Mouse (Mus musculus) cerebral cortex, adult 2 months (tissue): ENCODE results near the gene Gm45713.

Source experiments
- WGBS: fragments of 180-500 bp; shearing (Covaris S2); methylation state at CpG from one replicate; pipeline ENCODE4 v1.1.7; 2018; 5-methylcytosine and 5-hydroxymethylcytosine counted together

Gene Gm45713

DNA sequence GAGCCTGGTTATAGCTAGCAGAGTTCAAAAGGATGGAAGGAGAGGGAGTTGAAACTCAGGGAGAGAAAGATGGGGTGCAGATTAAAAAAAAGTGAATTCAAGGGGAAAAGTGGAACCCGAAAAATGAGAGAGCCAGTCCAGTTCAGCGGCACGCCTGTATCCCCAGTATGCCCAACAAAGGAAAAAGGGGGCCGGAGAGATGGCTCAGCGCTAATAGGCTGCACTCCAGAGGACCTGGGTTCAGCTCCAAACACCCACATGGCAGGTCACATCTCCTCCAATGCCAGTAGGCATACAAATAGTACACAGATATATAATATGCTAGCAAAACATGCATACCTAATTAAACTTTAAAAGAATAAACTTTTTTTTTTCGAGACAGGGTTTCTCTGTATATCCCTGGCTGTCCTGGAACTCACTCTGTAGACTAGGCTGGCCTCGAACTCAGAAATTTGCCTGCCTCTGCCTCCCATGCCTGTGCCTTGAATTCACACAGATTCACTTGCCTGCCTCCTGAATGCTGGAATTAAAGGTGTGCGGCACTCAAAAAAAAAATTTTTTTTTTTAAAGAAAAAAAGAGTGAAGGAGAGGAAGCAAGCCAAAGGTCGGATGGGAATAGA lies 27.1 kb upstream of the Gm45713 start:
- WGBS = 65% methylated on average over 9 of the region's 9 CpGs

DNA sequence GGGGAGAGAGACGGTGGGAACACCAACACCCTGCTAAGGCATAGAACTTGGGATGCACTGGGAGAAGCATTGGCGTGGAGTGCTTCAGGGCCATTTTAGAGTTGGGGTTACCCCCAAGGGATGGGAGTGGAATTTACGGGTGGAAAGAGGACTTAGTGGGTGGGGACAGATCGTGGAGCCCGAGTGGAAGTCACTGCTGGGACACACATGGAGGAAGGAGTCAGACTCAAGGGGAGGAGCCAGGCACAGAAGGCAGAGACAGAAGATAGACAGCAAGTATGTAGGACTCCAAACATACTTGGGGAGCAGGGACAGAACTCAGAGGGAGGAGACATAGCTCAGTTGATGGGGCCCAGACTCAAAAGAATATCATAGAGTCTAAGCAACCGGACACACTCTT lies 26.5 kb upstream of the Gm45713 start:
- 14% methylated on average over 6 of the region's 6 CpGs for WGBS

GRCm38 (mm10) chr7:45161612-45162473 lies 25.8 kb upstream of the Gm45713 start:
- 3% methylated on average over 35 of the region's 35 CpGs for WGBS

DNA sequence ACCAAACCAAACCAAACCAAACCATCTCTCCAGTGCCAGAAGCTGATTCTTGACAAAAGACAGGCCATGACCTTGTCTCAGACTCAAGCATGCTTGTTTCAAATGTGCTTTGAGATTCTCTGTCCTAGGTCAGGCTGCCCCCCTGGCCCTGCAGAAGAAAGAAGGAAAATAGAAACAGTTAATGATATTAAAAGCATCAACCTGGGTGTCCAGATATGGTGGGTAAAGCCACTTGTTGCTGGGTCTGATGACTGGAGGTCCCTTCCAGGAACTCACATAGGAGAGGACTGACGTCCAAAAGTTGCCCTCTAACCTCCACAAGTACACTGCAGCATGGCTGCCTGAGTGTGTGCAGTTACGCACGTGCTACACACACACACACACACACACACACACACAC lies 24.8 kb upstream of the Gm45713 start:
- WGBS = 90% methylated on average over 3 of the region's 3 CpGs

DNA sequence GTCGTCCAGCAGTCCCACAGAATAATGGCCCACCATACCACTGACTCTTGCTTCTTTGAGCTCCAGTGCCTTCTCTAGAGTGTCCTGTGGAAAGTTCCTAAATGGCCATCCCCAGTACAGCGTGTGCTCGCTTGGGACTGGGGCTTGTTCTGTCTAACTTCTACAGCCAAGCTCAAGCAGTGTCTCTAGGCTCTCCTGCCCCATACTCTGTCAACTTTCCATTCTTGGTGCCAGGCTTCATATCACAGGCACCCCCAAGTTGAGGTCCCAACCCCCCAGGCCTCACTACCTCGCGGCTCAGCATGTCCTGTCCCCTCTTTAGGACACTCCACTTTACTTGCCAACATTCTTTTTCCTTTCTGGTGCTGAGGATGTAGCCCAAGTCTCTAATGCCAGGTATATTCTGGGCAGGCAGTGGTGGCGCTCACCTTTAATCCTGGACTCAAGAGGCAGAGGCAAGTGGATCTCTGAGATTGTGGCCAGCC lies 24.3 kb upstream of the Gm45713 start:
- WGBS = 96% methylated on average over 6 of the region's 6 CpGs

DNA sequence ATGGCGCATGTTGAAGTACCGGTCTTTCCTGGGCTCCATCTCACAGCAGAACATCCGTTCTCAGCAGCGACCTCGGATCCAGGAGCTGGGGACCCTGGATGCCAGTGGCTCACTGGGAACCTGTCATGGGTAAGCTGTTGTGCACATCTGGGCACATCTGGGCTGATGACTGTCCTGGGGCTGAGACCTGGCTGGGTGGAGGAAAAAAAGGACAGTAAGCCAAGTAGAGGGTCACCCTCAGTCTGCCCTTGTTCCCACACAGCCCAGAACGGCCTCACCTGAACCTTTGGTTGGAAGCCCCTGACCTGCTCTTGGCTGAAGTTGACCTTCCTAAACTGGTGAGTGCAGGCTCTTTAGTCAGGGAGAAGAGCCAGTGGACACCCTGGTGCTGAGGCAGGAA lies 23.0 kb upstream of the Gm45713 start:
- 95% methylated on average over 6 of the region's 6 CpGs for WGBS

- 56% methylated on average over 14 of the region's 14 CpGs for whole genome bisulfite sequencing
Measured at GRCm38 (mm10) chr7:45157459-45157858, 21.4 kb upstream of the Gm45713 start.

DNA sequence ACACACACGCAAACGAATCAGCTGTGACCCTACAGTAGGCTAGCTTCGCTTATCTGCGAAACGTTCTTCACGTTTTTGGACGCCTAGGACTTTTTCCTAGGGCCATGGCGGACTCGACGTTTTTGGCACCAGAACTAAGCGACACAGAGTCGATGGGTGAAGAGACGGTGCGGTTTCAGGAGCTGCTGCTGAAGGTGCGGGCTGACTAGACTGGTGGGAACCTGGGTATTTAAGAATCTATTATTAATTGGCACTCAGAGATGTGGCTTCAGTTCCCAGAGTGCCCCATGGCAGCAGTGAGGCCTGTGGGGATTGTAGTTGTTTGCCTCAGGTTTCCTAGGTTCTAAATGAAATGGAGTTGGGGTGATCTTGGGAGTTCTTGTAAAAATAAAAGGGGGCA lies 20.2 kb upstream of the Gm45713 start:
- 93% methylated on average over 15 of the region's 15 CpGs for WGBS

DNA sequence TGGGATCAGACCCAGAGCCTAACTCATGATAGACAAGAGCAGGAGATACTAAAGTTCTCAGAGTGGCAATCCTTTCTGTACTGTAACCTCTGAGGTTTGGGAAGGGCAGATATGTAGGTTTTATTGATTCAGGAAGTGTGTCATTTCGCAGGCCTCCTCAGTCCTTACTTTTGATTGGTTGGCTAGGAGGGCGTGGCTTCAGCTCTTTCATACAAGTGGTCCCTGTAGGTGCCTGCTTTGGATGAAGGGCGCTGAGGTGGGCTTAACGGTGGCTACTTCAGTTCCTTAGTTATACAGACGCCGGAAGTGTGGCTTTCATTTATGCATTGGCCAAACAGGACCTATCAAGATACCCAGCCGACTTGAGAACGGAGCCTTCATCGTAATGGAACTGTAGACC lies 19.6 kb upstream of the Gm45713 start:
- WGBS = 85% methylated on average over 9 of the region's 9 CpGs

DNA sequence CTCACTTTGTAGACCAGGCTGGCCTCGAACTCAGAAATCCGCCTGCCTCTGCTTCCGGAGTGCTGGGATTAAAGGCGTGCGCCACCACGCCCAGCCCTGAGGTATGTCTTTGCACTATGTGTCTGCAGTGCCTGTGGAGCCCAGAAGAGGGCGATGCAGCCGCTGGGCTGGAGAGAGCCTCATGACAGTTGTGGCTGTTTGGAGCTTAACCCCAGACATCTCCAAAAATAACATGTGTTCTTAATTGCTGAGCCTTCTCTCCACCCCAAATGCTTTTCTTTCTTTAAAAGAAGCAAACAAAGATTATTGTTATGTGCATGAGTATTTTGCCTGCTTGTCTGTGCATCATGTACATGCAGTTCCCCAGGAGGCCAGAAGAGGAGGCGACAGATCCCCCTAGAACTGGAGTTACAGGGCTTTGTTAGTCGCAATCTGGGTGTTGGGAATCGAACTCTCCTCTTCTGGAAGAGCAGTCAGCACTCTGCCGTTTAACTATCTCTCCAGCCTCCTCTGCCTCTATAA lies 19.0 kb upstream of the Gm45713 start:
- 73% methylated on average over 12 of the region's 12 CpGs for WGBS

DNA sequence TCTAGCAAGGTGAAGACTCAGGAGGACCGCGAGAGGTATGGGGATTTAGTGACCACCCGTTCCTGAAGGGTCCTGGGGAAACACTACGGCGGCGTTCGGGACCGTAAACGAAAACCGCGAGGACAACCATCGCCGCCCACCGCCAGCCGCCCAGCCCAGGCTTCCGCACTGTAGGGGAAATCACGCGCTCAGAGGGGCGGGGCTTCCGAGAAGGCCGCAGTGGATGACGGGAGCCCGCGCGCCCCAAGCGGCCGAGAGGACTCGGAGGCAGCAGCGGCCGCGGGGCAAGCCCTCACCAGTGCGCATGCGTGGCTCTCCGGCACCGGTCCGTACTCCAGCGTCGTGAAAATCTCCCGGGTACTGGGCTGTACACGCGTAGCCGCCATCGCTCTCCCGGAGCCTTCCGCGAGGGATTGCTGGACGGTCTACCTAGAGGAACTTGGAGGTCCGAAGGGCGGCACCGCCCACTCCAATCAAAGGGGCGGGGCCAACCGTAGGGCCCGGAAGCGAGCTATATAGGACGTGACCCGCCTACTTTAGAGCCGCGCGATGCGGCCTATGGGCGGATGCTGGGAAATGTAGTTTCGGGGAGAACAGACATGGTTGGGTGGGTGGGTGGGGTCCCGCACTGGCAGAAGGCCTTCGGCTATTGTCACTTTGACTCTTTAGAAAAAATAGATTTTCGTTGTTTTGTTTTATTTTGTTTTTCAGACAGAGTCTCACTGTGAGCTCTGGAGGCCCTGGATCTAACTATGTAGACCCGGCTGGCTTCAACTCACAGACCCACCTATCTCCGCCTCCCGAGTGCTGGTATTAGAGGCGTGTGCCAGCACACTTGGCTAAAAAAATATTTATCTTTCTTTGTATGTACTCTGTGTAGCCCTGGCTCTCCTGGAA lies 18.3 kb upstream of the Gm45713 start, which contains the start of the genes Pih1d1 and Aldh16a1:
Gene Pih1d1, plus strand, starts transcription at position 208 of the 897 bp plus-strand sequence.
Gene Aldh16a1, minus strand, starts transcription at position 489 of the 897 bp plus-strand sequence.
- WGBS = 3% methylated on average over 69 of the region's 69 CpGs

- 1% methylated on average over 5 of the region's 5 CpGs for WGBS
Measured at GRCm38 (mm10) chr7:45153586-45153985, 17.6 kb upstream of the Gm45713 start.

DNA sequence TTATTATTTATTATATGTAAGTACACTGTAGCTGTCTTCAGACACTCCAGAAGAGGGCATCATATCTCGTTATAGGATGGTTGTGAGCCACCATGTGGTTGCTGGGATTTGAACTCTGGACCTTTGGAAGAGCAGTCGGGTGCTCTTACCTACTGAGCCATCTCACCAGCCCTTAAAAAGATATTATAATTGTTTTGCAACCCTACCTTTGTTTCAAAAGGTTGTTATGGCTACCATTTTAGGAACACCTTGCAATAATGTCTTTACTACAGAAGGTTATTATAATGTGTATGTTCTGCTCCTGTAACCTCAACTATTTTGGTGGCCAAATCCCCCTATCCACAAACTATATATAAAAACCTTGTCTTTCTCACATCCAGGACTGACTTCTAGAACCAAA lies 17.0 kb upstream of the Gm45713 start:
- WGBS = 91% methylated on average over 2 of the region's 2 CpGs

DNA sequence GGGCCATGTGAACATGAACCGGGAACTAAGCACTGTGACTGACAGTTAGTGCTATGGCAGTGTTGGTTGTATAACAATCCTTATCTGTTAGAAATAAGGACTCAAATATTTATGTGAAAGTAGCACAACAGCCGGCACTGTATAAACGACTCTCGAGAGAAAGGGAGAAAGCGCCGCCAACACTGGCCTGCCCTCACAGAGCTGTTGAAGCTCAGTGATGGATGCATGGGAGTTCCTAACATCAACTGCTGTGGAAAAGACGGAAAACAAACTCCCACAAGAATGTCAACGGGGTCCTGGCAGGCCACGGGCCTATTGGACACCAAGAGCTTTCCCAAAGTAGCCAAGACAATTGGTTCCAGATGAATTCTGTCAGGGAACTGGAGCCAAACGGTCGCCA lies 15.3 kb upstream of the Gm45713 start:
- whole genome bisulfite sequencing = 51% methylated on average over 11 of the region's 11 CpGs

- WGBS = 79% methylated on average over 4 of the region's 4 CpGs
Measured at GRCm38 (mm10) chr7:45150321-45150720, 14.3 kb upstream of the Gm45713 start.

DNA sequence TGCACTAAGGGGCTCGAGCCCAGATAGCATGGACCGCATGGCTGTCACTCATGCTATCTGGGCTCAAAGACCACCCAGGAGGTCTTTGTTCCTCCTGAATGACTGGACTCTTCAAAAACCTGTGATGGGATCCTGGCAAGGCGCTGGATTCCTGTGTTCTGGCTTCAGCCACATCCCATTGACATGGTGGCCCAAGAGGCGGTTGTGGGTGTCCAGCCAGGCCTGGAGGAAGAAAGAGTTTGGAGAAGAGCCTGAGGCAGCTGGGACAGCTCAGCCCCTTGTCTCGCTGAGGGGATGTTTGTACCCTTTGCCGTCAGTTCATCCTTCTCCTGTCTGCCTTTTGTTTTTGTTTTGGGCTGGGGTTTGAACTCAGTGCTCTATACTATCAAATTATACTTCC lies 13.5 kb upstream of the Gm45713 start:
- 73% methylated on average over 6 of the region's 6 CpGs for WGBS

GRCm38 (mm10) chr7:45148534-45149098 lies 12.6 kb upstream of the Gm45713 start:
- 77% methylated on average over 4 of the region's 4 CpGs for WGBS

GRCm38 (mm10) chr7:45147899-45148298 lies 11.9 kb upstream of the Gm45713 start:
- WGBS = 93% methylated on average over 11 of the region's 11 CpGs

DNA sequence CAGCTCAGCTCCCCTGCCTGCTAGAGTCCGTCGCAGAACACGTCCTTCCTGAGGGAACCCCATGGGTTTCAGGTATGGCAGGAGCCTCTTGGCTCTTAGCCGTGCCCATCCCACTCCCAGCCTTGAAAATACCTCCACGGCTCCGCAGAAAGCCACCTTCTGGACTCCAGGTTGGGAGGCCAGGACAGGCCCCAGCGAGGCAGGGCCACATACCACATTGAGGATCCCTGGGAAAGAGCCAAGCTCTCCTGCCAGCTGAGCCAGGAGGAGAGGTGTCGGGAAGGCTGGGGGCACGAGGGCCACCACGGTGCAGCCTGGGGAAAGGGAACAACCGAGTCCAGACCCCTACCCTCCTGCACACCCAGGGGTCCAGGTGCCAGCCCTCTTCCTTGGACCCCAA lies 11.2 kb upstream of the Gm45713 start:
- WGBS = 94% methylated on average over 11 of the region's 11 CpGs

DNA sequence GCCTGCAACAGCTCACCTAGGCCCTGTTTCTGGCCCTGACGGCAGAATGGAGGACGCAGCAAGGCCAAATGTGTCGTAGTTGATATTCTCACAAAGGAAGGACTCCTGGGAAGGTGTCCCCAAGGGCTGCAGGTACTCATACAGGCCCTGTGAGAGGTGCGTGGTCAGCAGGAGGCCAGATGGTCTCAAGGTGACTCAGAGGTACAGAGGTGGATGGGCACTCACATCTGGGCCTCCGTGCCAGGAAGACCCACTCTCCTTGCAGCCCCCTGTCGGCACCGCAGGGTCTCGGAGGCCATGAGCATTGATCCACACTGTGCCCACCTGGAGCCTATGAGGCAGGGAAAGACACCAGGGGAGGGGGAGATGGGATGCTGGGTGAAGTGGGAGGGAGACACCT lies 9.4 kb upstream of the Gm45713 start:
- WGBS = 98% methylated on average over 8 of the region's 8 CpGs
